Comparison of ENCODE assay signal across 23 mouse cellular contexts in the genomic region with DNA sequence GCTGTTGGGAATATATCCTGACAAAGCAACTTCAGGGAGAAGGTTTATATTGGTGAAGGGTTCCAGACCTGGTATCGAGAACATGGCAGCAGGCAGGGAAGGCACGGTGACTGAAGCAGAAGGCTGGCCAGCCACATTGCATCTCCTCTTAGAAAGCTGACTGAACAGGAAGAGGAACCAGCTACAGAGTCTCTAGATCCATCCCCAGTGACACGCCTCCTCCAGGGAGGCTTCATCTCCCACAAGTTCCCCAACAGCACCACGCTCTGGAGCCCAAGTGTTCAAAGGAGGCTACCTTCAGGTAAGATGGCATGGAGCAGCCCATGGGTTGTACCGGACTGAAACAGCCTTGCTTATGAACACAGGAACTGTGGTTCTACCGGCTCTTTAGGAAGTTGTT. TPM values are rescaled to one million over a fixed set of nuclear protein-coding genes. Genes with fewer than 3 reads are reported as not detected.
A peak's percentile ranks its signal among the peaks of the same experiment; 100 is the strongest.
DNase-seq lines count a peak whose midpoint lies in the region; ATAC-seq lines count a peak whose summit lies in the region.
"Had no signal": no experiment of that assay in that cellular context is flagged by ENCODE, and none has a peak within 500 bp of the region (broad histone marks: within the 10 kb centered on the region; RNA-seq: fewer than 3 reads in every experiment).

No protein-coding gene starts in this region.

- H3K9ac ChIP-seq in midbrain, embryonic 16.5 days (ENCODE audit: low read depth, low read length) = no peak overlapping the region
- H3K9ac ChIP-seq: forebrain, embryonic 13.5 days; hindbrain, embryonic 12.5 days; hindbrain, embryonic 15.5 days; intestine, embryonic 15.5 days had no signal

- WGBS in midbrain, embryonic 16.5 days = 97% methylated on average over 6 of the region's 6 CpGs

- H3K4me1 ChIP-seq in midbrain, embryonic 16.5 days (ENCODE audit: control insufficient read depth, insufficient read depth, low read length) = no peaks in the 10 kb centered on the region
- H3K4me1 ChIP-seq: forebrain, embryonic 10.5 days; forebrain, embryonic 13.5 days; hindbrain, embryonic 12.5 days; hindbrain, embryonic 15.5 days; intestine, embryonic 15.5 days had no signal

- peaks cover 22% of the 10 kb centered on the region for H3K36me3 ChIP-seq in midbrain, embryonic 16.5 days (ENCODE audit: control insufficient read depth, insufficient read depth, low read length)
- H3K36me3 ChIP-seq: intestine, embryonic 15.5 days had no signal

- H3K27ac ChIP-seq in midbrain, embryonic 16.5 days (ENCODE audit: low read length) = no peak overlapping the region
- H3K27ac ChIP-seq: forebrain, embryonic 10.5 days; forebrain, embryonic 13.5 days; heart, adult 2 months; hindbrain, embryonic 12.5 days; hindbrain, embryonic 15.5 days; intestine, embryonic 15.5 days had no signal

- no peaks in the 10 kb centered on the region for H3K27me3 ChIP-seq in midbrain, embryonic 16.5 days (ENCODE audit: control insufficient read depth, insufficient read depth, low read depth, low read length)
- H3K27me3 ChIP-seq: forebrain, embryonic 13.5 days; hindbrain, embryonic 12.5 days; hindbrain, embryonic 15.5 days; intestine, embryonic 15.5 days had no signal

- ATAC-seq in common myeloid progenitor, adult 5-6 weeks (replicated peaks; ENCODE audit: low read depth, poor library complexity, severe bottlenecking) = 0 out of 2 replicates have a peak, but pooled peaks have one; percentile 52
- ATAC-seq in megakaryocyte progenitor cell, adult 5-6 weeks (replicated peaks; ENCODE audit: poor library complexity) = peak; percentile 70
- no peak for ATAC-seq in midbrain, embryonic 16.5 days
- ATAC-seq: activated CD4-positive, CD25-positive, alpha-beta regulatory T cell, adult 4 months; forebrain, embryonic 13.5 days; forebrain, embryonic 16.5 days; intestine, embryonic 15.5 days had no signal

- H3K4me3 ChIP-seq in midbrain, embryonic 16.5 days (ENCODE audit: low read depth, low read length) = no peak overlapping the region
- H3K4me3 ChIP-seq: forebrain, embryonic 10.5 days; forebrain, embryonic 13.5 days; heart, adult 2 months; hindbrain, embryonic 12.5 days; hindbrain, embryonic 15.5 days; intestine, embryonic 15.5 days had no signal

- no peaks in the 10 kb centered on the region for H3K9me3 ChIP-seq in midbrain, embryonic 16.5 days (replicated peaks; ENCODE audit: control insufficient read depth, low read length, poor library complexity, severe bottlenecking)
- H3K9me3 ChIP-seq: forebrain, embryonic 10.5 days; forebrain, embryonic 13.5 days; hindbrain, embryonic 12.5 days; hindbrain, embryonic 15.5 days; intestine, embryonic 15.5 days had no signal

- no peak overlapping the region for H3K4me2 ChIP-seq in midbrain, embryonic 16.5 days (ENCODE audit: low read length)
- H3K4me2 ChIP-seq: forebrain, embryonic 13.5 days; heart, embryonic 11.5 days; hindbrain, embryonic 12.5 days; hindbrain, embryonic 15.5 days; intestine, embryonic 15.5 days had no signal

- DNase-seq in A20 (ENCODE audit: low read depth, low spot score) = peak; percentile 8
- DNase-seq in ovary, postnatal 14 days (ENCODE audit: low spot score) = no peak
- DNase-seq in right cerebral cortex, postnatal 25 days = no peak
- DNase-seq: adrenal gland, adult 8-10 months; adrenal gland, postnatal 25 days; B cell, adult 2 months; cerebellum, adult 11-12 months; cerebellum, adult 8-10 months; cerebellum, postnatal 10 days; cerebellum, postnatal 36 days; gastrocnemius, postnatal 25 days; heart, adult 2 months had no signal

RNA-seq across cellular contexts. Expression of a gene that starts 37.4 kb away (rescaled TPM):
- 20.0 and 25.1 TPM in 2 replicates for total RNA-seq in common myeloid progenitor, adult 5-6 weeks (2017)
- total RNA-seq in megakaryocyte progenitor cell, adult 5-6 weeks (2015) = 6.7 and 13.3 TPM in 2 replicates
- 8.2 and 9.8 TPM in 2 replicates for total RNA-seq in megakaryocyte progenitor cell, adult 5-6 weeks (2017)
- 2.4 and 3.1 TPM in 2 replicates for polyA plus RNA-seq in midbrain, embryonic 16.5 days (2015; fragmentation: Nextera tagmentation; extraction: Ambion mirVana)

RNA-seq across cellular contexts. Expression of a gene that starts 59.3 kb away (rescaled TPM):
- 25.1 and 30.6 TPM in 2 replicates for total RNA-seq in common myeloid progenitor, adult 5-6 weeks (2017)
- total RNA-seq in megakaryocyte progenitor cell, adult 5-6 weeks (2015) = 15.4 and 19.2 TPM in 2 replicates
- 18.5 and 21.0 TPM in 2 replicates for total RNA-seq in megakaryocyte progenitor cell, adult 5-6 weeks (2017)
- polyA plus RNA-seq in midbrain, embryonic 16.5 days (2015; fragmentation: Nextera tagmentation; extraction: Ambion mirVana) = 46.0 and 46.3 TPM in 2 replicates
